Comparison of ENCODE assay signal across 10 mouse cellular contexts in genomic region chr14:55077481-55078365, GRCm38 (mm10). TPM values are rescaled to one million over a fixed set of nuclear protein-coding genes. Genes with fewer than 3 reads are reported as not detected.
DNase-seq lines count a peak whose midpoint lies in the region; ATAC-seq and TF ChIP-seq lines count a peak whose summit lies in the region.
"Had no signal": no experiment of that assay in that cellular context is flagged by ENCODE, and none has a peak within 500 bp of the region (broad histone marks: within the 10 kb centered on the region; RNA-seq: fewer than 3 reads in every experiment).

No protein-coding gene starts in this region.

- H3K4me1 ChIP-seq in heart, embryonic 13.5 days, result peaks cover 39% of the 10 kb centered on the region
- H3K4me1 ChIP-seq in ES-Bruce4 (ENCODE audit: control insufficient read depth, insufficient read depth, low read length), result peaks cover 9% of the 10 kb centered on the region
- H3K4me1 ChIP-seq in forebrain, embryonic 12.5 days, result peaks cover 50% of the 10 kb centered on the region
- peaks cover 31% of the 10 kb centered on the region for H3K4me1 ChIP-seq in limb, embryonic 15.5 days

- H3K36me3 ChIP-seq in heart, embryonic 13.5 days, result 0 out of 2 replicates have a peak, but pooled peaks cover 5% of the 10 kb centered on the region
- 0 out of 2 replicates have a peak, but pooled peaks cover 5% of the 10 kb centered on the region for H3K36me3 ChIP-seq in ES-Bruce4 (ENCODE audit: control insufficient read depth, insufficient read depth, low read length, poor library complexity, severe bottlenecking)
- H3K36me3 ChIP-seq in forebrain, embryonic 12.5 days (replicated peaks), result peaks cover 23% of the 10 kb centered on the region
- peaks cover 12% of the 10 kb centered on the region; the same call in 1 of the 2 replicates for H3K36me3 ChIP-seq in limb, embryonic 15.5 days

- H3K4me3 ChIP-seq in heart, embryonic 13.5 days, result 0 out of 2 replicates have a peak overlapping the region, but pooled peaks have one; percentile 35
- peak overlapping the region; percentile 32 for H3K4me3 ChIP-seq in ES-Bruce4 (ENCODE audit: low read depth, low read length)
- no peak overlapping the region for H3K4me3 ChIP-seq in forebrain, embryonic 12.5 days (replicated peaks)
- H3K4me3 ChIP-seq in limb, embryonic 15.5 days, result no peak overlapping the region

- no peak for ATAC-seq in heart, embryonic 13.5 days (ENCODE audit: extremely low read depth, insufficient number of reproducible peaks, low FRiP score, low TSS enrichment)
- ATAC-seq in forebrain, embryonic 12.5 days (ENCODE audit: low FRiP score), result no peak
- no peak for ATAC-seq in limb, embryonic 15.5 days (ENCODE audit: insufficient number of reproducible peaks, low FRiP score, low TSS enrichment, low read depth)

- TF ChIP-seq EP300 in ES-Bruce4 (IDR thresholded peaks at IDR 0.05; ENCODE audit: insufficient read depth, low read depth, low read length), result no peak

- H3K27ac ChIP-seq in heart, embryonic 13.5 days (replicated peaks), result no peak overlapping the region
- H3K27ac ChIP-seq in ES-Bruce4 (ENCODE audit: insufficient read depth, low read length), result peak overlapping the region; percentile 90
- peak overlapping the region; percentile 81 for H3K27ac ChIP-seq in forebrain, embryonic 12.5 days
- H3K27ac ChIP-seq in limb, embryonic 15.5 days, result no peak overlapping the region

- no peak for TF ChIP-seq POLR2A in ES-Bruce4 (IDR thresholded peaks at IDR 0.05; ENCODE audit: insufficient read depth, low read length)

- TF ChIP-seq CTCF in ES-Bruce4 (IDR thresholded peaks at IDR 0.05; ENCODE audit: low read depth, low read length), result no peak

- H3K9ac ChIP-seq in heart, embryonic 13.5 days, result peak overlapping the region; percentile 72
- peak overlapping the region; percentile 43 for H3K9ac ChIP-seq in ES-Bruce4 (ENCODE audit: low read depth, poor library complexity, severe bottlenecking)
- H3K9ac ChIP-seq in forebrain, embryonic 12.5 days, result peak overlapping the region; percentile 21
- no peak overlapping the region for H3K9ac ChIP-seq in limb, embryonic 15.5 days

- WGBS in heart, embryonic 13.5 days, result 27% methylated on average over 15 of the region's 15 CpGs
- WGBS in forebrain, embryonic 12.5 days, result 14% methylated on average over 15 of the region's 15 CpGs
- 36% methylated on average over 15 of the region's 15 CpGs for WGBS in limb, embryonic 15.5 days

- intact Hi-C loops in heart, postnatal 25 days (cut with DNase I), result loop anchor here (2.0 kb wide), 1 partner anchor 17 kb away; the partner anchor contains the start of gene Thtpa

- no peaks in the 10 kb centered on the region for H3K9me3 ChIP-seq in heart, embryonic 13.5 days
- H3K9me3 ChIP-seq in ES-Bruce4 (replicated peaks; ENCODE audit: control insufficient read depth, insufficient read depth, low read length, poor library complexity, severe bottlenecking), result no peaks in the 10 kb centered on the region
- H3K9me3 ChIP-seq in forebrain, embryonic 12.5 days, result no peaks in the 10 kb centered on the region
- H3K9me3 ChIP-seq in limb, embryonic 15.5 days, result no peaks in the 10 kb centered on the region

- DNase-seq in heart, postnatal 25 days (ENCODE audit: low spot score), result no peak
- no peak for DNase-seq in adipocyte (ENCODE audit: low spot score)
- DNase-seq in natural killer cell, adult 2 months (ENCODE audit: low spot score in 2 of 2), result no peak
- DNase-seq in left cerebral cortex, adult 11 months (ENCODE audit: low spot score), result no peak
- DNase-seq: adrenal gland, postnatal 14 days; heart, postnatal 14 days had no signal

- peaks cover 61% of the 10 kb centered on the region for H3K27me3 ChIP-seq in heart, embryonic 13.5 days (replicated peaks)
- H3K27me3 ChIP-seq in ES-Bruce4 (ENCODE audit: control insufficient read depth, insufficient read depth, low read length, poor library complexity, severe bottlenecking), result no peaks in the 10 kb centered on the region
- H3K27me3 ChIP-seq in forebrain, embryonic 12.5 days, result peaks cover 9% of the 10 kb centered on the region; the same call in 1 of the 2 replicates
- no peaks in the 10 kb centered on the region for H3K27me3 ChIP-seq in limb, embryonic 15.5 days

- peak overlapping the region; percentile 65 for H3K4me2 ChIP-seq in heart, embryonic 13.5 days
- H3K4me2 ChIP-seq in forebrain, embryonic 12.5 days, result peak overlapping the region; percentile 28
- peak overlapping the region; percentile 35; the same call in 1 of the 2 replicates for H3K4me2 ChIP-seq in limb, embryonic 15.5 days

RNA-seq across cellular contexts. Expression of gene Zfhx2, which starts 14.4 kb away (rescaled TPM):
- 3.0 and 3.2 TPM in 2 replicates for polyA plus RNA-seq in heart, embryonic 13.5 days (2015; fragmentation: Nextera tagmentation; extraction: Ambion mirVana)
- total RNA-seq in heart, postnatal 25 days (2021), result 1 to 10 TPM; 2.9 to 3.6 TPM
- 18.1 and 24.6 TPM in 2 replicates for polyA plus RNA-seq in ES-Bruce4 (2011; ENCODE audit: insufficient read depth, insufficient read length, low read depth, missing spikeins)
- polyA plus RNA-seq in forebrain, embryonic 12.5 days (2016; fragmentation: Nextera tagmentation; extraction: Ambion mirVana), result 26.3 and 28.1 TPM in 2 replicates
- polyA plus RNA-seq in limb, embryonic 15.5 days (2015; fragmentation: Nextera tagmentation; extraction: Ambion mirVana), result 4.0 and 4.8 TPM in 2 replicates

RNA-seq across cellular contexts. Expression of gene Thtpa, which starts 16.9 kb away (rescaled TPM):
- 13.8 and 15.9 TPM in 2 replicates for polyA plus RNA-seq in heart, embryonic 13.5 days (2015; fragmentation: Nextera tagmentation; extraction: Ambion mirVana)
- 10 to 100 TPM; 12.3 to 13.2 TPM for total RNA-seq in heart, postnatal 25 days (2021)
- 6.9 and 8.6 TPM in 2 replicates for polyA plus RNA-seq in ES-Bruce4 (2011; ENCODE audit: insufficient read depth, insufficient read length, low read depth, missing spikeins)
- polyA plus RNA-seq in forebrain, embryonic 12.5 days (2016; fragmentation: Nextera tagmentation; extraction: Ambion mirVana), result 32.0 and 33.0 TPM in 2 replicates
- 20.2 and 21.3 TPM in 2 replicates for polyA plus RNA-seq in limb, embryonic 15.5 days (2015; fragmentation: Nextera tagmentation; extraction: Ambion mirVana)

RNA-seq across cellular contexts. Expression of gene Ap1g2, which starts 28.7 kb away (rescaled TPM):
- 7.4 and 7.9 TPM in 2 replicates for polyA plus RNA-seq in heart, embryonic 13.5 days (2015; fragmentation: Nextera tagmentation; extraction: Ambion mirVana)
- 1 to 10 TPM; 4.4 to 4.6 TPM for total RNA-seq in heart, postnatal 25 days (2021)
- polyA plus RNA-seq in ES-Bruce4 (2011; ENCODE audit: insufficient read depth, insufficient read length, low read depth, missing spikeins), result 20.6 and 23.9 TPM in 2 replicates
- polyA plus RNA-seq in forebrain, embryonic 12.5 days (2016; fragmentation: Nextera tagmentation; extraction: Ambion mirVana), result 10.2 and 11.4 TPM in 2 replicates
- polyA plus RNA-seq in limb, embryonic 15.5 days (2015; fragmentation: Nextera tagmentation; extraction: Ambion mirVana), result 24.9 and 25.2 TPM in 2 replicates

RNA-seq across cellular contexts. Expression of gene Jph4, which starts 39.0 kb away (rescaled TPM):
- polyA plus RNA-seq in heart, embryonic 13.5 days (2015; fragmentation: Nextera tagmentation; extraction: Ambion mirVana), result 0.31 and 0.32 TPM in 2 replicates
- not detected for total RNA-seq in heart, postnatal 25 days (2021)
- 3.6 and 4.7 TPM in 2 replicates for polyA plus RNA-seq in ES-Bruce4 (2011; ENCODE audit: insufficient read depth, insufficient read length, low read depth, missing spikeins)
- 9.0 and 9.4 TPM in 2 replicates for polyA plus RNA-seq in forebrain, embryonic 12.5 days (2016; fragmentation: Nextera tagmentation; extraction: Ambion mirVana)
- polyA plus RNA-seq in limb, embryonic 15.5 days (2015; fragmentation: Nextera tagmentation; extraction: Ambion mirVana), result 1.5 and 2.1 TPM in 2 replicates

Comparison
In these comparisons a context has a peak if more than half of its experiments do, and no peak if none do; other contexts are left out.
1. H3K27ac ChIP-seq: peak in ES-Bruce4 (single experiment) and forebrain, embryonic 12.5 days (single experiment); none in heart, embryonic 13.5 days (single experiment) and limb, embryonic 15.5 days (single experiment).
2. H3K4me3 ChIP-seq: peak in heart, embryonic 13.5 days (single experiment) and ES-Bruce4 (single experiment); none in forebrain, embryonic 12.5 days (single experiment) and limb, embryonic 15.5 days (single experiment).
3. Peak in every context shown above with its lines, with median percentiles within 50 percentile points of each other: H3K4me2 ChIP-seq.